Mouse (Mus musculus): ENCODE measurements around the gene Gm13762.

DNA sequence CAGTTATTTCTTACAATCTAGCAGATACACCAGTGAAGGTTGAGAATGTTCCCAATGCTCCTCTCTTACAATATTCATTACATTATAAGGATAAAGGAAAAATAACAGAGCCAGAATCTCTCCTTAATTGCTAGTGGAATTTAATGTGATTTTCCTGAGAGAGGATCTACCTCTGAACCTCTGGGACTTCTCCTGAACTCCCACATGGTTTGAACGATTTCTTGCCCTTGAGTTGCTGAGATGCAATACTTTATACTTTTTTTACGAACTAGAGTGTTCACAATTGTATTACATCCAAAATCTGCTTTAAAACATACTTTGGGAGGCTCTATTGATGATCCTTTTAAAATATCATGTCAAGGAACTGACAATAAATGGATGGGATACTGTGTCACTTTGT is 26.8 kb upstream of the Gm13762 start, which contains the start of gene Olfr1215:
- TF ChIP-seq GATA1 (IDR thresholded peaks at IDR 0.05; ENCODE audit: borderline replicate concordance, low read length): no peak
- no peak for TF ChIP-seq FLI1 (IDR thresholded peaks at IDR 0.05; ENCODE audit: low read length)

Measured in megakaryocyte, embryonic 14.5 days (primary cell).